Mouse (Mus musculus): ENCODE data around the gene Zbtb8b.

Zbtb8b gene

DNA sequence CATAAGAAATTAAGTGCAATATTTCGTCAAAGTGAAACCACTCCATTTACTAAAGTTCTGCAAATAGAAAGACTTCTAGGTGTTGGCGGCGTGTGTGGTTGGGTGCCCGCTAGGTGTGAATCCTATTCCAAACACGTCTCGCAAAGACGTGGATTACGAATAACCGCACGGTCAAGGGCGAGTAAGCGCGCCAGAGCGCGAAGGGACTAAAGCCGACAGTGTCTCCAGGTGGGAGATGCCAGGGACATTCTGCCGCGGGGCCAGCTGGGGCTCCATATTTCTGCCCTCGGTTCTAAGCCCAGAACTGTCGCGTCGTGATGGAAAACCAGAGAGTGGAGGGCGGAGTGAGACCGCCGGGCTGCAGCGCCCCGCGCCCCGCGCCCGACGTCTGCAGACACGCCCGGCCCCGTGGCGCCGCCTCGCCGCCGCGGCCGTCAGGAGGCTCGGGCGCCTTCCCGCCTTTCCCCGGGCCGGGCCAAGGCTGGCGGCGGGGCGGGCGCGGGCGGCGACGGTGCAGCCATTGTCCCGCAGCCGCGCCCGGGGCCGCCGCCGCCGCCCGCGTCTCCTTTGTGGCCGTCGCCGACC, 63.6 kb downstream of the Zbtb8b start:
- DNase-seq (ENCODE audit: low read depth, low spot score), result peak; percentile 53

DNA sequence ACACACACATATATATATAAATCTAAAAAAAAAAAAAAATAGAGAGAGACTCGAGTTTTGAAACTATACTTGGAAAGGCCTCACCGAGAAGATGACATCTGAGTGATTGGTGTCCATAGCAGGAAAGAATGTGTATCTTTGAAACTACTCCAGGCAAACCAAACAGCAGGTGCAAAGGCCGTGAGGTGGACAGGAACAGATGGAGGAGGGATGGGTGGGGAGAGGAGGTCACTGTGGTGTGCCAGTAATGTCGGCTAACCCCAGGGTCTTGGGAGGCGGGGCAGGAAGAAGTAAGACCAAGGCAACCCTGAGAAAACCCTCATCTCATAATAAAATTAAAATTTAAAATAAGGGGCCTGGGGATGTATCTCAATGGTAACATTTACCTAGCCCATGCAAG, 64.8 kb downstream of the Zbtb8b start:
- DNase-seq (ENCODE audit: low read depth, low spot score), result no peak

Measured in mesoderm, embryonic 11.5 days (tissue).